Mouse (Mus musculus) left cerebral cortex, adult 18-20 months (tissue): ENCODE measurements at regions not wholly inside any gene's neighbourhood (a gene's known extent, or its start where the extent isn't known, plus 50 kb on each side); places are given as distances from the start of the nearest gene placed in this dataset.
A peak's percentile ranks its signal among the peaks of the same experiment; 100 is the strongest.
"Not testable (repeated sequence)": the region's sequence is repeated elsewhere in the genome, so short reads cannot be mapped to it uniquely, and the experiment has no call there.

Source experiments
- DNase-seq, 2 experiments: peaks; one replicate each; pipeline ENCODE4 v3.0.0; 2021 to 2022; ENCODE audit warnings: low spot score in 2 of 2, mixed read lengths in 1 of 2

- no peak for DNase-seq
Measured at GRCm38 (mm10) chr4:35347609-35348008, 121.6 kb upstream of the C9orf72 start.

GRCm38 (mm10) chr4:35343751-35344150, 117.8 kb upstream of the C9orf72 start:
- no peak for DNase-seq

- no peak for DNase-seq
Measured at GRCm38 (mm10) chr4:35331161-35331560, 105.2 kb upstream of the C9orf72 start.

GRCm38 (mm10) chr4:35325300-35325699, 99.3 kb upstream of the C9orf72 start:
- DNase-seq, result no peak

- DNase-seq, result no peak
Measured at GRCm38 (mm10) chr4:35322432-35323173, 96.6 kb upstream of the C9orf72 start.

GRCm38 (mm10) chr4:35310396-35310977, 84.5 kb upstream of the C9orf72 start:
- DNase-seq, result peak; percentile 5 to 24

- no peak for DNase-seq
Measured at GRCm38 (mm10) chr4:35308221-35308620, 82.2 kb upstream of the C9orf72 start.

GRCm38 (mm10) chr4:35305210-35305609, 79.2 kb upstream of the C9orf72 start:
- no peak for DNase-seq

- DNase-seq, result no peak
Measured at GRCm38 (mm10) chr4:35300848-35301247, 74.9 kb upstream of the C9orf72 start.

GRCm38 (mm10) chr4:35300374-35300773, 74.4 kb upstream of the C9orf72 start:
- DNase-seq, result not testable (repeated sequence)

GRCm38 (mm10) chr4:35284611-35285010, 58.6 kb upstream of the C9orf72 start:
- no peak for DNase-seq
